Mouse (Mus musculus): ENCODE data around the gene Sctr. TPM values are rescaled to one million over a fixed set of nuclear protein-coding genes. Genes with fewer than 3 reads are reported as not detected.

The Sctr gene
- 1.5 and 2.9 TPM in 2 replicates for polyA plus RNA-seq (2012; rRNA removed; ENCODE audit: low replicate concordance)

DNA sequence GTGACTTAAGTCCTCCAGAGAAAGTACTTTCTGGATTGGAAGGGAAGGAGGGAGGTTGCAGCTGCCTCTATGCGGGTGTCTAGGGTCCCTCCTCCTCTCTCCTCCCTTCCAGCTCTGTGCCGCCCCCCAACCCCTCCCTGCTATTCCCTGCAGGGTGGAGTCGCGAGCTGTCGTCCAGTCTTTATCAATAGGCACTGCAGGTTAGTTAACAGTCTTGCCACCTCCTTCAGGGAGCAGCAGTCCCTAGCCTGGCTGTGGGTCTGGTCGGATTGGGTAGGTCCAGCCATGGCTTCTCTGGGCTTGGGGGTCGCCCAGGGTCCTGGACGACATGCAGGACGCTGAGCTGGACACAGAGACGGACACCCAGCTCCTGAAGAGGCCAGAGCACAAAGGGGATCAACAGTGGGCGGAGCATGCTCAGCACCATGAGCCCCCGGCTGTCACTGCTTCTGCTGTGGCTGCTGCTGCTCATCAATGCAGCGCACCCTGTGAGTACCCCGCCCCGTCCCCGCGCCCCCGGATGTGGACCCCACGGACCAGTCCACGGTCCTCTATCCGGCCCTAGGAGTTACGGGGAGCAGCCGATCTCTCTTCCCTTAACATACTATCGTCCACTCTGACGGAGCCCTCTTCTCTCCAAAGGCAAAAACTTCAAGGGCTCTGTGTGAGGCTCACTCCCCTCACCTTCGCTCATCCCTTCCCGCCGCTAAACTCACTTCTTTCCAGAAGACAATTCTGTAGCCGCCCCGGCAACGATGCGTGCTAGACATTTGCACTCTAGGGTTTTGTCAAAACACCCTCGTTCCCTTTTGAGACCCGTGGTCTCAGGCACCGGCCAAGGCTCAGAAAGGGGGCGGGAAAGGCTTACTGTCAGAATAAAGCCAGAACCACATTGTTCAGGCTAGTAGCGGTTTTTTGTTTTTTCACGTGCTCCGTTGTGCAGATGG, at the start of gene Sctr:
Gene Sctr (plus strand): TSS at position 51 of the 947 bp plus-strand sequence.

DNA sequence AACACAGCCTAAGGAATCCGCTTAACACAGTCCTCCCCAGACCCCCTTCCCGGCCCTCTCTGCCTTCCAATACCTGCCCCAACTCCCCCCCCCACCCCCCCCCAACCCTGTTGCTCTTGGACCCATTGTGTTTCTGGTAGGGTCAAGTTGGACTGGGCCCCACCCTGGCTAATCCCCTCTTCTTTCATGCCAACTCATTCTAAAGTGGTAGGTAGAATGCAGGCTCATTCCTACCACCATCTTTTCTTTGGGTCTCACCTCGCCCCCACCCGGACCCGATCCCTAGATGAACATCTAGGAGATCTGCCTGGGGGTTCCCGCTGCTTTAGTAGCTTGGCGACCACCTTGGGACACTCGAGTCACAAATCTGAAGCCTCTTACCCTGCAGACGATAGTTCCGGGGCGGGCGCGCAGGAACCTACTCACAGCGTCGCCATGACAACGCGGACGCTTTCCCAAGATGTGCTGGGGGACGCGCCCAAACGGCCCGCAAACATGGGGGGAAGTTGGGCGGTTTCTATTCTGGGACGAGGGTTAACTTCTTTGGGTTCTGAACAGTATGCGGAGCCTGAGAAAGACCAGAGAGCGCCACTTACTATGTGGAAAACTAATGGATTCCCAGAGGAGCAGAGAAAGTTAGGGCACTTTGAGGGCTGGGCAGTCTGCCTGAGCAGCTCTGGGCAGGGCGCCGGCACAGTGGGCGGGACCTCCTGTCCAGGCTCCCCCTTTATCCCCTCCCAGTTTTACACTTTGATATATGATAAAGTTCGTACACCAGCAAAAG, 9.7 kb upstream of the Sctr start, which contains the start of gene Cfap221:
Gene Cfap221 (minus strand): TSS at position 437 of the 784 bp plus-strand sequence.

DNA sequence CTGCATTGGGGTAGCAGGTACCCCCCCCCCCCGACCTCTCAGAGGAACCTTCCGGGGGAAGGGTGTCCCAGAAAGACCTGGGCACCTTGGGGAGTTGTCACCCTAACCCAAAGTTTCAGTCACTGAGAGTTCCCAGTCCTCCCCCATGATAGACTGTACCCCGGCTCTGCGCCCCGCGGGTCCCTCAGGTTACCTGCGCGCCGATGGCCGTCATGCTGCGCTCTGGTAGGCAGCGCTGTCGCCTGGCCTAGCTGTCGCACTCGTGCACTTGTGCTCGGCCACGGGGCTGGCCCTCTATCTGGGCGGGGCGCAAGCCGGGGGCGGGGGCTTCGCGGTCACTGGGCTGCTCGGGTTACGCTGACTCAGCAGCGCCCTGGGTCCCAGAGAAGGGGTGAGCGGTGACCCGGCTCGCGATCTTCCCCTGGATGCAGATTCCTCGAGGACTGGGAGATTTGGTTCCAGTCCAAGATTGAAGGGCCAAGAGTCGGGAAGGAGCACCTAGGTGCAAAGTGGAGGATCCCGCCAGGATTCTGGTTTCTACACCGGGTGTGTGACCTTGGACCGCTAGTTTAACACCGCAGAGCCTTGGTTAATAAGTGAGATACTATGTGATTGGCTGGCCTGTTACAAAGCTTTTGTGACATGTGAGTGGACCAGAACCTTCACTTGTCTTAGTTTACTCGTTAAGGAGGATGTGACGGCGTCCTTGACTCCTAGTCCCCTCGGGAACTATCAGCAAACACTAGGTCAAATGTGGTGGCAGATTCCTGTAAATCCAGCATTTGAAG, 67.0 kb downstream of the Sctr start, which contains the start of gene Tmem37:
Gene Tmem37 (minus strand): TSS at position 556 of the 788 bp plus-strand sequence.

Other genes starting within 250 kb of the Sctr start
- 0.65 and 1.0 TPM in 2 replicates for gene Ptpn4, start 169.3 kb upstream of the Sctr start, polyA plus RNA-seq (2012; rRNA removed; ENCODE audit: low replicate concordance)
- gene Tmem177, start 93.7 kb upstream of the Sctr start, polyA plus RNA-seq (2012; rRNA removed; ENCODE audit: low replicate concordance), result 2.6 and 3.0 TPM in 2 replicates
- 0.02 TPM in 1 of 2 replicates, not detected in the other for gene Cfap221, start 9.7 kb upstream of the Sctr start, polyA plus RNA-seq (2012; rRNA removed; ENCODE audit: low replicate concordance)
- gene Tmem37, start 67.2 kb downstream of the Sctr start, polyA plus RNA-seq (2012; rRNA removed; ENCODE audit: low replicate concordance), result 90.5 and 265 TPM in 2 replicates
- 517 and 537 TPM in 2 replicates for gene Dbi, start 114.2 kb downstream of the Sctr start, polyA plus RNA-seq (2012; rRNA removed; ENCODE audit: low replicate concordance)
- 0.42 TPM in 1 of 2 replicates, not detected in the other for gene 3110009E18Rik, start 114.3 kb downstream of the Sctr start, polyA plus RNA-seq (2012; rRNA removed; ENCODE audit: low replicate concordance)